Mouse (Mus musculus) intestine, embryonic 14.5 days (tissue): ENCODE results near the gene Zfp871. TPM values are rescaled to one million over a fixed set of nuclear protein-coding genes. Genes with fewer than 3 reads are reported as not detected.

Experiments used
- ATAC-seq: fragments of 200-750 bp; cut with Nextera tagmentation; replicated peaks from 2 replicates; pipeline ENCODE4 v1.8.0; 2017; ENCODE audit warnings: low read depth, moderate number of reproducible peaks, moderate TSS enrichment, moderate library complexity; ENCODE audit not compliant: low FRiP score, low TSS enrichment
- DNase-seq: peaks from one replicate; pipeline ENCODE4 v3.0.0-alpha.2; 2018; ENCODE audit warnings: low spot score
- H3K27ac ChIP-seq: fragments of 300-500 bp; sonication (generic); 2 replicates; pipeline ENCODE4 v1.5.1; 2014; ENCODE audit warnings: low read depth, mild to moderate bottlenecking, control low read depth
- H3K27me3 ChIP-seq: fragments of 300-500 bp; sonication (generic); replicated peaks from 2 replicates; pipeline ENCODE4 v1.6.1; 2014; ENCODE audit warnings: low read length, control low read depth; ENCODE audit not compliant: control insufficient read depth, insufficient read depth
- H3K36me3 ChIP-seq: fragments of 300-500 bp; sonication (generic); 2 replicates; pipeline ENCODE4 v1.6.1; 2014; ENCODE audit warnings: low read length, control low read depth; ENCODE audit not compliant: control insufficient read depth, insufficient read depth
- H3K4me1 ChIP-seq: fragments of 300-500 bp; sonication (generic); replicated peaks from 2 replicates; pipeline ENCODE4 v1.6.1; 2014; ENCODE audit warnings: low read length, control low read depth, mixed read lengths; ENCODE audit not compliant: control insufficient read depth, insufficient read depth
- H3K4me2 ChIP-seq: fragments of 300-500 bp; sonication (generic); 2 replicates; pipeline ENCODE4 v1.6.1; 2014; ENCODE audit warnings: low read length
- H3K4me3 ChIP-seq: fragments of 300-500 bp; sonication (generic); 2 replicates; pipeline ENCODE4 v1.5.1; 2014; ENCODE audit warnings: low read depth, low read length, control low read depth, mixed read lengths
- H3K9ac ChIP-seq: fragments of 300-500 bp; sonication (generic); 2 replicates; pipeline ENCODE4 v1.6.1; 2014; ENCODE audit warnings: mild to moderate bottlenecking, low read length
- H3K9me3 ChIP-seq: fragments of 300-500 bp; sonication (generic); 2 replicates; pipeline ENCODE4 v1.6.1; 2016; ENCODE audit warnings: low read length, control low read depth; ENCODE audit not compliant: control insufficient read depth
- WGBS: fragments of 180-500 bp; shearing (Covaris S2); extraction: QIAGEN DNeasy Blood & Tissue Kit; methylation state at CpG from one replicate; pipeline ENCODE4 v1.1.7; 2014; 5-methylcytosine and 5-hydroxymethylcytosine counted together
- polyA plus RNA-seq: library from polyadenylated mRNA; unstranded; fragments of >200 nt; fragmentation: Nextera tagmentation; extraction: Ambion mirVana; gene quantifications from 2 replicates; pipeline ENCODE4 v1.2.1, GENCODE M21; 2014

The Zfp871 gene
- 45.7 and 55.4 TPM in 2 replicates for polyA plus RNA-seq

DNA sequence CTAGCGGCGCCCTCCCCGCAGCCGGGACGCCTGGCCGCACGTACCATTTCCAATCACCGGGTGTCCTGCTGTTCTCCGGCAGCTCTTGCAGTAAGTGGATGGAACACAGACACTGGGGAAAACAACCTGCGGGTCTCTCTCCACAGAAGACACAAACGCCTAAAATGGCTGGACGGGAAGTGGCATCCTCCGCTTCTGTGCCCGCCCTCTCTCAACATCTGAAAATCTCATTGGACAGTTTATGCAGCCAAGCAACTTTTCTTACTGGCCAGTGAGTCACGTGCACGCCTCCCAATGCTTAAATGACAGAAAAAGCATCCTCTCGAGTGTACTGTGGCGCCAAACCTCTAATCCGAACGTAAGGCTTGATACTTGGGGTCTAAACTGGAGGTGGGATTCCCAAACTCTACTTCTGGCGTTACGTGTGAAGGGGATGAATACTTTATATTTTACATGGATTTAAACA, at the start of gene Zfp871:
Gene Zfp871, minus strand, starts transcription at position 194 of the 466 bp plus-strand sequence.
- Histone ChIP-seq H3K4me1 (peaks cover 16% of the 10 kb centered on the region), H3K36me3 (peaks cover 35% of the 10 kb centered on the region), H3K4me2 (peak within 1 kb of the TSS; percentile 74), H3K27me3 (no peaks in the 10 kb centered on the region), H3K9me3 (no peaks in the 10 kb centered on the region), H3K4me3 (peak within 1 kb of the TSS; percentile 61), H3K9ac (peak within 1 kb of the TSS; percentile 91), H3K27ac (peak within 1 kb of the TSS; percentile 93)
- under 1% methylated on average over 22 of the region's 22 CpGs for WGBS
- DNase-seq, result peak; percentile 87
- ATAC-seq, result peak; percentile 92

DNA sequence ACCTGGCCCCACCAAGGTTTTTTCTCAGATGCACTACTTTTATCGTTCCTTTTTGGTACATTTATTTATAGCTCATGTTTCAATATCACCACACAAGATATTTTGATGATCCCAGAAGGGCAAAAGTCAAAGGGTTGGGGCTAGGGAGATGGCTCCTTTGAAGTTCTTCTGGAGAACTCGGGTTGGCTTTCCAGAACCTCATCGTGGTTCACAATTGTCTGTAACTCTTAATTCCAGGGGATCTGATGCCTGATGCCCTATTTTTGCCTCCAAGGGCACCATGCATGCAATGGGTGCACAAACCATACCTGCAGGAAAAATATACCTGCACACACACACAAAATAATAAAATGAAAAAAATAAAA, 42.3 kb upstream of the Zfp871 start:
- peak overlapping the region; percentile 94 for H3K4me2 ChIP-seq
- H3K36me3 ChIP-seq, result peaks cover 14% of the 10 kb centered on the region
- H3K27ac ChIP-seq, result no peak overlapping the region
- 27% methylated on average over 3 of the region's 3 CpGs for whole genome bisulfite sequencing
- H3K4me1 ChIP-seq, result peaks cover 7% of the 10 kb centered on the region; the same call in 1 of the 2 replicates
- DNase-seq (no peak), ATAC-seq (peak; percentile 24; the same call in 1 of the 2 replicates)
- no peaks in the 10 kb centered on the region for H3K9me3 ChIP-seq
- no peaks in the 10 kb centered on the region for H3K27me3 ChIP-seq
- no peak overlapping the region; the same call in 1 of the 2 replicates for H3K9ac ChIP-seq
- peak overlapping the region; percentile 87 for H3K4me3 ChIP-seq

DNA sequence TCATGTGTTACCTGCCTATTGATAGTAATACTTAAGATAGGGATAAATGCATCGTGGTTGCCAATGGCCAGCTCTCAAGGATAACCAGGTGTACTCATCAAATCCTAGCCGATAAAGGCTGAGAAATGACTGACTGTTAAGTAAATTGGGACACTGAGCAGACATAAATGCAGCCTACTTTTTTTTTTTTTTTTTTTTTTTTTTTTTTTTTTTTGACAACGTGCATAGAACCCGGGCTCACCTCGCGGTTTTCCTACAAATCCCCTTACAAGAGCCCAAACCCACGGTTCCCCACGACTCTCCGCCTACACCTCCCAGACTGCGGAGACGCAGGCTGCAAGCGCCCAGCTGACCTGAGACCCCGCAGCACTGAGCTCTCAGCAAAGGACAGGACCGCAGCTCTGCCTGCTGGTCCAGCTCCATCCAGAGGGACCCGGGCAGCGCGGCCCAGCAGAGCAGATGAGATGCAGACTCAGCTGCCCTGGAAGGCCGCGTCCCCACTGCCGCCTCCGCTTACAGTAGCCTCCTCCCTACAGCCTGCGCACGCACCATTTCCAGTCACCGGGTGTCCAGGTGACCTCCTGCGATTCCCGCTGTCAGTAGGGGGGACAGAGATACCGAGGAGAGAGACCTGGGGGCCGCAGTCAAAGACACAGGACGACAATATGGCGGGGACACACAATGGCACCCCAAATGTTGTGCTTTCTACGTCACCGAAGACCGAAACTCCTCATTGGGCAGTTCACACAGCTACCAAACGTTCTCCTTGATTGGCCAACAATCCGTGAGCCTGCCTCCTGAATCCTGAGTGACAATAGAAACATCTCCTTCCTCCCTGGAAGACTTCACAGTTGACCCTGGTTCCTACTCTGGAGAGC, 41.7 kb upstream of the Zfp871 start, which contains the start of gene Zfp799:
Gene Zfp799, minus strand, starts transcription at position 722 of the 878 bp plus-strand sequence.
- Histone ChIP-seq H3K4me2 (peak within 1 kb of the TSS; percentile 94), H3K9ac (peak within 1 kb of the TSS; percentile 93), H3K36me3 (peaks cover 20% of the 10 kb centered on the region), H3K4me1 (peaks cover 7% of the 10 kb centered on the region; the same call in 1 of the 2 replicates), H3K27me3 (no peaks in the 10 kb centered on the region), H3K9me3 (no peaks in the 10 kb centered on the region), H3K4me3 (peak within 1 kb of the TSS; percentile 87), H3K27ac (peak within 1 kb of the TSS; percentile 77)
- WGBS, result 1% methylated on average over 35 of the region's 35 CpGs
- ATAC-seq, result peak; percentile 97
- peak; percentile 93 for DNase-seq

GRCm38 (mm10) chr17:32816074-32816784, 28.1 kb upstream of the Zfp871 start:
- no peak for ATAC-seq
- WGBS, result 93% methylated on average over 1 of the region's 1 CpGs

DNA sequence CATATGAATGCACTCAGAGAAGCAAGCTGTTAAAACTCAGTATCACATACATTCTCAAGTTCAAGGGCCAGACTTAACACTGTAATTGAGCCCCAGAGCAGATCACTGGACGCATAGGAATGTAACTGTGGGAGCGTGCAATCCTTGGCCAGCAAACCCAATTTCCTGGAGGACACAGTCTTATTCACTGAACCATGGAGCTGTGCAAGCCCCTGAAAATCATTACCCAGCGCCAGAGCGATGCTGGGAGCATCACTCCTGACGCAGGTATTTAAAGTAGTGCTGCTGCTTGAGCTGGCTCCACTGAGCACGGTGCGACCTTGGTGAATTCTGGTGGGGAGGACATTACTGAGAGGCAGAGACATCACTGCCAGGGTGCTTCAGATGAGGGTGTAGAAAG, 26.0 kb upstream of the Zfp871 start:
- Histone ChIP-seq H3K4me3 (no peak overlapping the region), H3K27me3 (no peaks in the 10 kb centered on the region), H3K36me3 (peaks cover 26% of the 10 kb centered on the region), H3K9ac (no peak overlapping the region), H3K4me2 (no peak overlapping the region), H3K27ac (no peak overlapping the region), H3K4me1 (0 out of 2 replicates have a peak, but pooled peaks cover 1% of the 10 kb centered on the region), H3K9me3 (no peaks in the 10 kb centered on the region)
- ATAC-seq (no peak), DNase-seq (no peak)
- 81% methylated on average over 7 of the region's 7 CpGs for WGBS

More at GRCm38 (mm10) chr17:32816074-32816784, 28.1 kb upstream of the Zfp871 start:
- H3K4me2 ChIP-seq, result no peak overlapping the region
- no peaks in the 10 kb centered on the region for H3K9me3 ChIP-seq
- no peaks in the 10 kb centered on the region for H3K27me3 ChIP-seq
- no peak overlapping the region for H3K27ac ChIP-seq
- H3K9ac ChIP-seq, result no peak overlapping the region
- no peak overlapping the region for H3K4me3 ChIP-seq
- peaks cover 45% of the 10 kb centered on the region for H3K36me3 ChIP-seq
- H3K4me1 ChIP-seq, result no peaks in the 10 kb centered on the region
- DNase-seq, result no peak

- Histone ChIP-seq H3K36me3 (peaks cover 2% of the 10 kb centered on the region; the same call in 1 of the 2 replicates), H3K27me3 (no peaks in the 10 kb centered on the region), H3K4me1 (0 out of 2 replicates have a peak, but pooled peaks cover 6% of the 10 kb centered on the region), H3K4me3 (no peak overlapping the region), H3K27ac (no peak overlapping the region), H3K4me2 (no peak overlapping the region), H3K9me3 (no peaks in the 10 kb centered on the region), H3K9ac (no peak overlapping the region)
- 58% methylated on average over 1 of the region's 1 CpGs for WGBS
- DNase-seq (no peak), ATAC-seq (no peak)
Measured at GRCm38 (mm10) chr17:32810648-32811047, 22.6 kb upstream of the Zfp871 start.

- H3K4me1 ChIP-seq, result 0 out of 2 replicates have a peak, but pooled peaks cover 6% of the 10 kb centered on the region
- WGBS, result 1% methylated on average over 17 of the region's 17 CpGs
- DNase-seq (peak; percentile 82), ATAC-seq (peak; percentile 76)
- peak within 1 kb of the TSS; percentile 72; the same call in 1 of the 2 replicates for H3K27ac ChIP-seq
- peak within 1 kb of the TSS; percentile 55 for H3K9ac ChIP-seq
- H3K27me3 ChIP-seq, result no peaks in the 10 kb centered on the region
- H3K4me2 ChIP-seq, result peak within 1 kb of the TSS; percentile 68
- H3K36me3 ChIP-seq, result no peaks in the 10 kb centered on the region
- H3K4me3 ChIP-seq, result peak within 1 kb of the TSS; percentile 56
- no peaks in the 10 kb centered on the region for H3K9me3 ChIP-seq
Measured at GRCm38 (mm10) chr17:32809544-32810374, 21.7 kb upstream of the Zfp871 start, which contains the start of gene Zfp811. Gene Zfp811, minus strand, starts transcription at chr17:32809931.
